Mouse (Mus musculus) limb, embryonic 11.5 days (tissue): Measurements from ENCODE around the gene Dyx1c1. TPM values are rescaled to one million over a fixed set of nuclear protein-coding genes. Genes with fewer than 3 reads are reported as not detected.
A peak's percentile ranks its signal among the peaks of the same experiment; 100 is the strongest.

ENCODE experiments used
- ATAC-seq: fragments of 200-750 bp; cut with Nextera tagmentation; 2 replicates; pipeline ENCODE4 v1.8.0; 2017; ENCODE audit warnings: low read depth; ENCODE audit not compliant: insufficient number of reproducible peaks, low FRiP score, low TSS enrichment
- DNase-seq: peaks from one replicate; pipeline ENCODE4 v3.0.0-alpha.2; 2015; ENCODE audit warnings: low spot score
- H3K27ac ChIP-seq: fragments of 300-500 bp; sonication (generic); replicated peaks from 2 replicates; pipeline ENCODE4 v1.5.1; 2014; ENCODE audit warnings: low read depth, mild to moderate bottlenecking, low read length
- H3K27me3 ChIP-seq: fragments of 300-500 bp; sonication (generic); 2 replicates; pipeline ENCODE4 v1.6.1; 2014; ENCODE audit warnings: mild to moderate bottlenecking, low read length, mixed read lengths; ENCODE audit not compliant: control insufficient read depth, insufficient read depth
- H3K36me3 ChIP-seq: fragments of 300-500 bp; sonication (generic); 2 replicates; pipeline ENCODE4 v1.6.1; 2014; ENCODE audit warnings: mild to moderate bottlenecking, low read length, moderate library complexity, mixed read lengths; ENCODE audit not compliant: control insufficient read depth, insufficient read depth
- H3K4me1 ChIP-seq: fragments of 300-500 bp; sonication (generic); 2 replicates; pipeline ENCODE4 v1.6.1; 2014; ENCODE audit warnings: low read length, mixed read lengths; ENCODE audit not compliant: control insufficient read depth, insufficient read depth
- H3K4me2 ChIP-seq: fragments of 300-500 bp; sonication (generic); 2 replicates; pipeline ENCODE4 v1.6.1; 2014; ENCODE audit warnings: low read depth, mild to moderate bottlenecking, moderate library complexity; ENCODE audit not compliant: severe bottlenecking
- H3K4me3 ChIP-seq: fragments of 300-500 bp; sonication (generic); 2 replicates; pipeline ENCODE4 v1.5.1; 2014; ENCODE audit warnings: low read depth, low read length
- H3K9ac ChIP-seq: fragments of 300-500 bp; sonication (generic); 2 replicates; pipeline ENCODE4 v1.6.1; 2014; ENCODE audit warnings: mild to moderate bottlenecking, low read length
- H3K9me3 ChIP-seq: fragments of 300-500 bp; sonication (generic); 2 replicates; pipeline ENCODE4 v1.6.1; 2016; ENCODE audit warnings: low read length; ENCODE audit not compliant: control insufficient read depth
- WGBS: fragments of 180-500 bp; shearing (Covaris S2); extraction: QIAGEN DNeasy Blood & Tissue Kit; methylation state at CpG from one replicate; pipeline ENCODE4 v1.1.7; 2014; 5-methylcytosine and 5-hydroxymethylcytosine counted together
- polyA plus RNA-seq: library from polyadenylated mRNA; unstranded; fragments of >200 nt; fragmentation: Nextera tagmentation; extraction: Ambion mirVana; gene quantifications from 2 replicates; pipeline ENCODE4 v1.2.1, GENCODE M21; 2014

Dyx1c1 gene
- polyA plus RNA-seq, result 1.2 and 2.1 TPM in 2 replicates

DNA sequence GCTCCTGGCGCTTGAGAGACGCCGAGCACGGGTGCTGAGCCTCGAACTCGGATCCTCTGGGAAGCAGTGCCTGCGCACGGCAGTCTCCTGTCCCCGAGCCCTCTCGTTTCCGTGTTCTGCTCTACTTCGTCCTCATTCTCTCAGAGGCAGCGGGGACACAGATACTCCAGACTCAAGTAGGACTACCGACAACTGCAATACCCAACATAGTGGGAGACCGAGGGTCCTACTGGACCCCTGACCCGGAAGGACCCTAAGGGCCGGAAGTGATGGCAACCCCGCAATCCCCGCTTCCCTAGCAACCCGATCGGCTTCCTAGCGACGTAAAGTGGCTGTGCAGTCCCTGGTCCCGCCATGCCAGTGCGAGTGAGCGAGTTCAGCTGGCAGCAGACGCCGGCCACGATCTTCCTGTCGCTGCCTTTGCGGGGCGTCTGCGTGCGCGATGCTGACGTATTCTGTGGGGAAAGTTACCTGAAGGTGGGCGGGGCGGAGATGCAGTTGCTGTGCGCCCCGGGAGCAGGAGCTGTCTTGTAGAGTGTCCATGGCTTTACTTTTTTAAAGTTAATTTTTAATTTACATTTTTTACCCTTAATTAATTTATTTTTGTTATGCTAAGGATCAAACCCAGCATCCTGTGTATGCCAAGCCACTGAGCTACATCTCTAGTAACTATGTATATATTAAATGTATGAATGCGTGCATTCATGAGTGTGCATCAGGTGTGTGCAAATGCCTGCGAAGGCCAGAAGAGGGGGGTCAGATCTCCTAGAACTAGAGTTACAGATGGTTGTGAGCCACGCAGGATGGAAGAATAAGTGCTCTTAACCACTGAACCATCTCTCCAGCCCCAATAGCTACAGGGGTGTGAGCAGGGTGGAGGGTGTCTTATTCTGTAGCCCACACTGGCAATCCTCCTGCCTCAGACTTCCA is at the start of gene Dyx1c1, which contains the start of gene Gm44503:
Gene Dyx1c1, plus strand, starts transcription at position 265 of the 930 bp plus-strand sequence.
Gene Gm44503, plus strand, starts transcription at position 332 of the 930 bp plus-strand sequence.
- H3K9ac ChIP-seq, result peak within 1 kb of the TSS; percentile 54
- peak; percentile 89 for DNase-seq
- WGBS, result 2% methylated on average over 43 of the region's 43 CpGs
- no peaks in the 10 kb centered on the region for H3K27me3 ChIP-seq
- peaks cover 2% of the 10 kb centered on the region; the same call in 1 of the 2 replicates for H3K4me1 ChIP-seq
- H3K4me2 ChIP-seq, result peak within 1 kb of the TSS; percentile 59
- H3K36me3 ChIP-seq, result no peaks in the 10 kb centered on the region
- peak within 1 kb of the TSS; percentile 57 for H3K4me3 ChIP-seq
- H3K27ac ChIP-seq, result no peak within 1 kb of the TSS; the same call in 1 of the 2 replicates
- no peaks in the 10 kb centered on the region for H3K9me3 ChIP-seq
- ATAC-seq, result peak; percentile 92

DNA sequence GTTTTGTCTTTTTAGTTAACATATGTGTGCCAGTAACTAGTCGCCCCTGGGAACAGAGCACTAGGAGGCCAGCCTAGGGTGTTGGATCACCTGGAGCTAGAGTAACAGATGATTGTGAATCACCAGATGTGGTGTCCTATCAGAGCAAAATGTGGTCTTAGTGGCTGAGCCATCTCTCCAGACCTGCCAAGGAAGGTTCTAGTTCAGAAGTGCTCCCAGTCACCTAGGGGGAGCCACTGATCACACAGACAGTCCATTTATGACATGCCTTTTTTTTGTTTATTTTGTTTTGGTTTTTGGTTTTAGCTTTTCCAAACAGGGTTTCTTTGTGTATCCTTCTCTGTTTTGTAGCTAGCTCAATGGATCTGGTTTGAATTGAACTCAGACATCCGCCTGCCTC is 47.2 kb upstream of the Dyx1c1 start:
- H3K27ac ChIP-seq, result no peak overlapping the region
- WGBS, result 80% methylated on average over 2 of the region's 2 CpGs
- no peak overlapping the region for H3K4me2 ChIP-seq
- H3K4me3 ChIP-seq, result no peak overlapping the region
- no peaks in the 10 kb centered on the region for H3K9me3 ChIP-seq
- no peaks in the 10 kb centered on the region for H3K4me1 ChIP-seq
- DNase-seq, result no peak
- no peak for ATAC-seq
- no peak overlapping the region for H3K9ac ChIP-seq
- no peaks in the 10 kb centered on the region for H3K27me3 ChIP-seq
- H3K36me3 ChIP-seq, result 0 out of 2 replicates have a peak, but pooled peaks cover 4% of the 10 kb centered on the region

DNA sequence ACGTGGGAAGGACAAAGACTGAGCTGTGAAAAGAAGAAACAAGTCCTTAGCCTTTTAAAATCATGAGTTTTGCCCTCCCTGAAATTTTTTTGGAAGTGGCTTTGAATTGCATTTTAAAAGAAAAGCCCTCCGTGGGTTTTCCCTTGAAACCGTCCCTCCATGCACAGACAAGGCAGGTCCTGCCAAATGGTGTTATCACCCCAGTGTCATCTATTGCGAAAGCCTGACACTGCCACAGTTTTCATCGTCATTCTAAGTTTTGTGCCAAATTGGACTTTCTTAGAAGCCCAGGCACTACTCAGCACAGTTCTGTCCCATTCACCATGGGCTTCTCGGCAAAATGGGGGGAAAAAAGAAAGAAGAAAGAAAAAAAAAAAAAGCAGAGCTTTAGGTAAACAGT is 45.0 kb upstream of the Dyx1c1 start:
- Histone ChIP-seq H3K4me1 (no peaks in the 10 kb centered on the region), H3K27me3 (no peaks in the 10 kb centered on the region), H3K36me3 (0 out of 2 replicates have a peak, but pooled peaks cover 4% of the 10 kb centered on the region), H3K4me3 (no peak overlapping the region), H3K9me3 (no peaks in the 10 kb centered on the region), H3K27ac (no peak overlapping the region), H3K4me2 (no peak overlapping the region), H3K9ac (no peak overlapping the region)
- DNase-seq (no peak), ATAC-seq (no peak)
- WGBS, result 72% methylated on average over 6 of the region's 6 CpGs

DNA sequence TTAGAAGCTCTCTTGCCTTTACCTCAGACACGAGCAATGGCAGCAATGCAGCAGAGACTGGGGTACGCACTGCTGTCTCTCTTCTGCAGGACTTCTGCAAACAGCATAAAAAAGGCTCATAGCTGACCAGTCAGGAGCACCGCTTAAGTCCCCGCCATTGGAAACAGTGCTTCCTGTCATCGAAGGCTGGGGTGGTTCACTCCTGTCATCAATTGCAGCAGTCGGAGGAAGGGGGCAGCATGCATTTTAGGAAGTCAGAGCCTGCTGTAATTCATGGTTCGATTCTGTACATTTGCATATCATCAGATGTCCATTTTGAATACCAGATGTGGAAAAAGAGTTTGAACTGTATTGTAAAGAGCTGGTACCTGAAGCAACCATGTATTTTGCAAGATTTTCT is 42.9 kb upstream of the Dyx1c1 start:
- H3K27ac ChIP-seq, result no peak overlapping the region
- no peak overlapping the region for H3K4me2 ChIP-seq
- no peak overlapping the region for H3K9ac ChIP-seq
- ATAC-seq, result no peak
- H3K27me3 ChIP-seq, result no peaks in the 10 kb centered on the region
- H3K4me1 ChIP-seq, result no peaks in the 10 kb centered on the region
- no peak for DNase-seq
- no peak overlapping the region for H3K4me3 ChIP-seq
- H3K9me3 ChIP-seq, result no peaks in the 10 kb centered on the region
- WGBS, result 80% methylated on average over 7 of the region's 7 CpGs
- 0 out of 2 replicates have a peak, but pooled peaks cover 2% of the 10 kb centered on the region for H3K36me3 ChIP-seq

DNA sequence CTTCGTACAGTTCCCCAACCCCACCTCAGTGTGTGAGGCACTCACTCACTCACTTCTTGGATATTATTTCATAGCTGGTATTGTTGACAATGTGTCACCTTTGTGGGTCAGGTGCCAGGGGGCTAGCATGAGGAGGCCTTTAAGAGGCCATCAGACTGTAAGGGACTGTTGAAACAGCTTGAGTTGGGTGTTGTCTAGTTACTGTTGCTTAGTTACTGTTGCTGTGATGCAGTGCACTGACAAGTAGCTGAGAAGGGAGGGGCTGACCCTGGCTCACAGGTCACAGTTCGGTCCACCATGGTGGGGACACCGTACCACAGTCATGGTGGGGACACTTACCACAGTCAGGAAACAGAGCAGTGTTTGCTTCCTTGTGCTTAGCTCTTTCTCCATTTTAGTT is 35.5 kb upstream of the Dyx1c1 start:
- WGBS, result 78% methylated on average over 3 of the region's 3 CpGs
- Histone ChIP-seq H3K4me3 (no peak overlapping the region), H3K36me3 (no peaks in the 10 kb centered on the region)

DNA sequence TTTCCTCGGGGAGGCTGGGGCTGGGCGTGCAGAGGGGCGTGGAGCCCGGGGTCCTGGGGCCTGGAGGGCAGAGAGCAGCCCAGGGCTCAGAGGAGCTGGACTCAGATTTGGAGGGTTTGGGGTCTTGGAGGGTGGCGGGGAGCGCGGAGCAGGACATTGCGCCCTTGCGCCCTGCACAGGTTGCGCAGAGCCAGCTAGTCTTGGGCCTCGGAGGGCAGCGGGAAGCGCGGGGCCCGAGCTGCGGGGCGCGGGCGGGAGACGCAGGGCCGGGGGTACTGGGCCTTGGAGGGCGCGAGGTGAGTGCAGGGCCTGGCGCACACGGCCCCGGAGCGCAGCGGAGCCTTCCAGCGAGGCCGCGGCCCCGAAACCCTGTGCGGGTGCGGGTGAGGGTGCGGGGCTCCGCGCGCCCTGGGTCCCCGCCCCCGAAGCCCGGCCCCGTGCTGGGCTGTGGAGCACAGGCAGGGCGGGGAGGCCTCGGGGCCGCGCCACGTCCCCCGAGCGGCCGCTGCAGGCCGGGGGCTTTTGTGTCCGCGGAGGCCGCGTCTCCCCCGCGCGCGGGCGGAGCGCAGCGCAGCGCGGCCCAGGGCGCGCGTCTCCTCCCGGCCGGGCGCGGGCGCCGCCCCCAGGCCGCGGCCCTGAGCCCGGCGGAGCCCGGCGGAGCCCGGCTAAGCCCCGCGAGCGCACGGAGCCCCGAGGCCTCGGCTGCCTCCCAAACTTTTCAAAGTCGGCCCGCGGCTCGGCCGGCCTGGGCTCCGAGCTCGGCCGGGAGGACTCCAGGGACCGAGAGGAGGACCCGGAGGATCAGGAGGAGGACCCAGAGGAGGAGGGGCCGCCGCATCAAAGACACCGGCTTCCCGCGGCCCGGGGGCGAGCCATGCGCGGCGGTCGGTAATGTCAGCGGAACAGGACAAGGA is 33.3 kb upstream of the Dyx1c1 start, which contains the start of gene Pygo1:
Gene Pygo1, plus strand, starts transcription at position 625 of the 914 bp plus-strand sequence.
- Histone ChIP-seq H3K9me3 (no peaks in the 10 kb centered on the region), H3K27me3 (no peaks in the 10 kb centered on the region)
- WGBS, result under 1% methylated on average over 70 of the region's 108 CpGs

More for the DNA sequence above, 35.5 kb upstream of the Dyx1c1 start:
- Histone ChIP-seq H3K4me1 (peaks cover 6% of the 10 kb centered on the region; the same call in 1 of the 2 replicates), H3K27ac (no peak overlapping the region), H3K27me3 (no peaks in the 10 kb centered on the region), H3K4me2 (no peak overlapping the region), H3K9me3 (no peaks in the 10 kb centered on the region), H3K9ac (no peak overlapping the region)
- DNase-seq (no peak), ATAC-seq (no peak)

DNA sequence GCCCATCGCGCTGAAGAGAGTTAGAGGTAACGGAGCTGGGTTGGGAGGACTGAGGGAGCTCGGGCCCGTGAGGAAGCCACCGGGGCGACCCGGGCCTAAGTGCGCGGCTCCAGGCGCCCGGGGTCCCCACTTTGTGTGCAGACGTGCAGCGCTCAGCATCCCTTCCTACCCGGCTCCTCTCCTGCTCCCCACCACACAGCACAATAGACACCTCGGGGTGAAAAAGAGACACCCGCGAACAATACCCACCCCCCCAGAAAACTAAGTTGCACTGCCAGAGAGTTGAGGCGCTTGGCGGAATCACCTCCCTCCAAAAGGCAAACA is 32.7 kb upstream of the Dyx1c1 start:
- 3% methylated on average over 20 of the region's 20 CpGs for WGBS
- peak; percentile 41; the same call in 1 of the 2 replicates for ATAC-seq

More for the DNA sequence above, 33.3 kb upstream of the Dyx1c1 start, which contains the start of gene Pygo1:
- Histone ChIP-seq H3K4me1 (peaks cover 6% of the 10 kb centered on the region; the same call in 1 of the 2 replicates), H3K4me3 (peak within 1 kb of the TSS; percentile 80), H3K27ac (peak within 1 kb of the TSS; percentile 86), H3K36me3 (no peaks in the 10 kb centered on the region; the same call in 1 of the 2 replicates), H3K9ac (peak within 1 kb of the TSS; percentile 98), H3K4me2 (peak within 1 kb of the TSS; percentile 90)
- peak; percentile 81 for DNase-seq
- ATAC-seq, result peak; percentile 69

More for the DNA sequence above, 32.7 kb upstream of the Dyx1c1 start:
- Histone ChIP-seq H3K9me3 (no peaks in the 10 kb centered on the region), H3K4me2 (peak overlapping the region; percentile 90), H3K4me3 (peak overlapping the region; percentile 80), H3K27ac (peak overlapping the region; percentile 86), H3K36me3 (no peaks in the 10 kb centered on the region; the same call in 1 of the 2 replicates), H3K9ac (peak overlapping the region; percentile 98), H3K4me1 (peaks cover 6% of the 10 kb centered on the region; the same call in 1 of the 2 replicates), H3K27me3 (no peaks in the 10 kb centered on the region)
- DNase-seq, result no peak
